Mouse (Mus musculus) lung, adult 2 months (tissue): ENCODE measurements around the gene Capn2.

Experiments used
- CTCF ChIP-seq: fragments of 200-500 bp; IDR thresholded peaks from 2 replicates; pipeline ENCODE4 v1.5.1; 2011; ENCODE audit warnings: mild to moderate bottlenecking, low read length, control low read depth; ENCODE audit not compliant: insufficient read depth
- POLR2A ChIP-seq: fragments of 200-500 bp; IDR thresholded peaks from 2 replicates; pipeline ENCODE4 v1.6.1; 2011; ENCODE audit warnings: low read depth, mild to moderate bottlenecking, control low read depth, low read length, borderline replicate concordance; ENCODE audit errors: extremely low read depth

- TF ChIP-seq POLR2A (no peak), CTCF (no peak)
Measured at GRCm38 (mm10) chr1:182535080-182535481, 17.7 kb upstream of the Capn2 start.
